Mouse (Mus musculus): Measurements from ENCODE around the gene Ppp1r12a. TPM values are rescaled to one million over a fixed set of nuclear protein-coding genes. Genes with fewer than 3 reads are reported as not detected.
"Not testable (repeated sequence)": the region's sequence is repeated elsewhere in the genome, so short reads cannot be mapped to it uniquely, and the experiment has no call there.

Ppp1r12a gene
- polyA plus RNA-seq, 1 experiment from 2014 or later = 74.0 TPM

DNA sequence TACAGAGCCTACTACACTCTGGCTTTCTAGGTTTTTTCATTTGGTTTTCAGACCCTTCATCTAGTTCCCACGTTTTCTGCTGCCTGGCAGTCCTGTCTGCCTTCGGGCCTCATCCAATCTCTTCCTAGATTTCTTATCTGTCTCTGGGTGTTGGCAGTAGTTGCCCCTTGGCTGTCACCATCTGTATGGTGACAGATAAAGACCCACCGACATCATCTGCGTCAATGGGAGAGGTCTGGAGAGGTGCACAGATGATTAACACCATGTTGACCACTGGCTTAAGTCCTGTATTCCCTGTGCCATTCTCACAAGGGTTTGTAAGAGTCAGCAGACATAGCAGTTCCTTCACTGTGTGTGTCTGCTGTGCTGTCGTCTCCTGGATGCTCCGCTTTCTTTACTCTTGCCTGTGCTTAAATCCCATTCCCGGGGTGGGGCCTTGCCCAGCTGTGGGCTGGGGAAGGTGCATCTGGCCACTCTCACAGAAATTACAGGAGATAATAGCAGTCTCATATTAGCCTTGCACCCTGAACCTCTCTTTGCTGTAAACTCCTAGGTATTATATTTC is 93.9 kb downstream of the Ppp1r12a start:
- no peak for DNase-seq (ENCODE audit: low spot score)
- peaks cover 23% of the 10 kb centered on the region for H3K36me3 ChIP-seq (ENCODE audit: insufficient read depth, low read length)

DNA sequence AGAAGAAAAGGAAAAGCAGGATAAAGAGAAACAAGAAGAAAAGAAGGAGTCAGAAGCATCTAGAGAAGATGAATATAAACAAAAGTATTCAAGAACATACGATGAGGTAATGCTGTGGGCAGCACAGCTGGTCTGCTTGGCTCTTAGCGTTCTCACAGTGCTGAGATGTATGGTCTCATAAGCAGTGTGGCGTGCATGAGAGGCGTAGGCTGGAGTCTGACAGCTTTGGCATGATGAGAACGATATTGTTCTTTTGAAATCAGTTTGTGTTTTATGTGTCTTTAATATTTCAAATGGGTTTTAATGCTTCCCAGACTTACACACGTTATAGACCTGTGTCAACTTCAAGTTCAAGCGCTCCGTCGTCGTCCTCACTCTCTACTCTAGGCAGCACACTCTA is 98.9 kb downstream of the Ppp1r12a start:
- H3K27ac ChIP-seq = no peak overlapping the region
- DNase-seq (ENCODE audit: low spot score) (no peak), ATAC-seq (replicated peaks; ENCODE audit: low FRiP score, low read depth) (no peak)
- no peak overlapping the region for H3K4me2 ChIP-seq (ENCODE audit: low read length)
- H3K36me3 ChIP-seq (ENCODE audit: insufficient read depth, low read length) = peaks cover 29% of the 10 kb centered on the region
- TF ChIP-seq CTCF (IDR thresholded peaks at IDR 0.05; ENCODE audit: low read depth) = no peak
- no peaks in the 10 kb centered on the region for H3K9me3 ChIP-seq (replicated peaks; ENCODE audit: low read length)
- no peak overlapping the region for H3K4me3 ChIP-seq (replicated peaks; ENCODE audit: low read depth, low read length)
- no peak overlapping the region for H3K9ac ChIP-seq (ENCODE audit: low read depth, low read length)
- no peaks in the 10 kb centered on the region for H3K27me3 ChIP-seq (ENCODE audit: insufficient read depth, low read length)
- WGBS = 88% methylated on average over 10 of the region's 10 CpGs
- no peaks in the 10 kb centered on the region for H3K4me1 ChIP-seq (replicated peaks; ENCODE audit: insufficient read depth, low read length)

More for the DNA sequence above, 93.9 kb downstream of the Ppp1r12a start:
- WGBS = 86% methylated on average over 7 of the region's 7 CpGs
- no peak for ATAC-seq (replicated peaks; ENCODE audit: low FRiP score, low read depth)
- H3K27ac ChIP-seq = no peak overlapping the region
- H3K4me2 ChIP-seq (ENCODE audit: low read length) = no peak overlapping the region
- H3K4me3 ChIP-seq (replicated peaks; ENCODE audit: low read depth, low read length) = no peak overlapping the region
- H3K27me3 ChIP-seq (ENCODE audit: insufficient read depth, low read length) = no peaks in the 10 kb centered on the region
- H3K9ac ChIP-seq (ENCODE audit: low read depth, low read length) = no peak overlapping the region
- H3K4me1 ChIP-seq (replicated peaks; ENCODE audit: insufficient read depth, low read length) = no peaks in the 10 kb centered on the region
- no peaks in the 10 kb centered on the region for H3K9me3 ChIP-seq (replicated peaks; ENCODE audit: low read length)
- TF ChIP-seq CTCF (IDR thresholded peaks at IDR 0.05; ENCODE audit: low read depth) = no peak

DNA sequence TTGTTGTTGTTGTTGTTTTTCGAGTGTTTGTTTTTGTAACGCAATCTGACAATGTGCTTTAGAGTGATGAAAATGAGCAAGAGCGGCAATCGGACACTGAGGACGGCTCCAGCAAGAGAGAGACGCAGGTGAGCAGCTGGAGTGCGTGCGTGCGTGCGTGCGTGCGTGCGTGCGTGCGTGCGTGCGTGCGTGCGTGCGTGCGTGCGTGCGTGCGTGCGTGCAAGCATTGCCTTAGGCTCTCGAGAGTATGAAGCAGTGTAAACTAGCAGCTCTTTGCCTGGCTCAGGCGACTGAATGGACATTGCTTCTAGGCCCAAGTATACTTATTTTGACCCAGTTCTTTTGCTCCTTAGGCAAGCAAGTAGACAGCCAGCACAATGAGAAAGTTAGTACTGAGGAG is 102.6 kb downstream of the Ppp1r12a start:
- no peak overlapping the region for H3K4me3 ChIP-seq (replicated peaks; ENCODE audit: low read depth, low read length)
- 85% methylated on average over 27 of the region's 27 CpGs for WGBS
- no peak overlapping the region for H3K27ac ChIP-seq
- ATAC-seq (replicated peaks; ENCODE audit: low FRiP score, low read depth) = no peak
- H3K9ac ChIP-seq (ENCODE audit: low read depth, low read length) = no peak overlapping the region
- no peak for TF ChIP-seq CTCF (IDR thresholded peaks at IDR 0.05; ENCODE audit: low read depth)
- no peak overlapping the region for H3K4me2 ChIP-seq (ENCODE audit: low read length)
- no peaks in the 10 kb centered on the region for H3K27me3 ChIP-seq (ENCODE audit: insufficient read depth, low read length)
- H3K4me1 ChIP-seq (replicated peaks; ENCODE audit: insufficient read depth, low read length) = no peaks in the 10 kb centered on the region
- H3K9me3 ChIP-seq (replicated peaks; ENCODE audit: low read length) = no peaks in the 10 kb centered on the region
- no peak for DNase-seq (ENCODE audit: low spot score)
- peaks cover 33% of the 10 kb centered on the region for H3K36me3 ChIP-seq (ENCODE audit: insufficient read depth, low read length)

DNA sequence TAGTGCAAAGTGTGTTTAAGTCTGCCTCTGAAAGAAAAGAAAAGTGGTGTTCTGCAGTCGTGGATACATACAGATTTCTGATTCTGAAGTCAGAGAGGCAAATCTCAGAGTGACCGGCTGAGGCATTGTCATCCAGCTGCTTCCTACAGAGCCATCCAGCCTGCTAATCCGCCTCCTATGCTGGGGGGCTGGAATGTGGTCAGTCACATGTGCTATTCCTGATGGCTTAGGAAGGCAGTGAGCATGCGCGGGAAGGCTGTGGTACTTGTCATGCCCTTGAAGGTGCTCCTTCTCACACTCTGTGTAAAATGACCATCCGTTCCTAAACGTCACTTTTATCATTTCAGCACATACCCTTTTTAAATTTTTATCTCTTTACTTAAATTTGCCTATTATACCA is 109.2 kb downstream of the Ppp1r12a start:
- no peak overlapping the region for H3K9ac ChIP-seq (ENCODE audit: low read depth, low read length)
- H3K36me3 ChIP-seq (ENCODE audit: insufficient read depth, low read length) = peaks cover 31% of the 10 kb centered on the region
- H3K9me3 ChIP-seq (replicated peaks; ENCODE audit: low read length) = no peaks in the 10 kb centered on the region
- no peak overlapping the region for H3K27ac ChIP-seq
- H3K4me3 ChIP-seq (replicated peaks; ENCODE audit: low read depth, low read length) = no peak overlapping the region
- DNase-seq (ENCODE audit: low spot score) = no peak
- WGBS = 90% methylated on average over 7 of the region's 7 CpGs
- no peaks in the 10 kb centered on the region for H3K27me3 ChIP-seq (ENCODE audit: insufficient read depth, low read length)
- no peaks in the 10 kb centered on the region for H3K4me1 ChIP-seq (replicated peaks; ENCODE audit: insufficient read depth, low read length)
- no peak overlapping the region for H3K4me2 ChIP-seq (ENCODE audit: low read length)
- ATAC-seq (replicated peaks; ENCODE audit: low FRiP score, low read depth) = no peak
- no peak for TF ChIP-seq CTCF (IDR thresholded peaks at IDR 0.05; ENCODE audit: low read depth)

DNA sequence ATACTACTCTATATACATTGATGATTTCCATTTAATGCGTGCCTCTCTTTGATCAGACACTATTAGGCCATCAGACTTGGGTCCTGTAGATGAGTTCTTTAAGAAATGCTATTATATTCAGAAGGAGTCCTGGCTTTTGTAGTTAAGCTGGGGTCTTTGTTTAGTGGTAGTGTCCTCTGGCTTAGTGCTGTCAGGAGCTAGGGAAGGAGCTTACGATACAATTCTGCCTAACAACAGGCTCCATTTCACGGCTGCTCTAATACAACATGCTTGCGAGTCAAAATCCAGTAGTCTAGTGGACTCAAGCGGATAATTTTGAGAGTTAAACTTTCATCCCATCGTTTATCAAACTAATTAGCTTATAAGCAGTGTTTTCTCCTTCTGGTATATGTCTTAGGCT is 114.7 kb downstream of the Ppp1r12a start:
- Histone ChIP-seq H3K9ac (ENCODE audit: low read depth, low read length) (no peak overlapping the region), H3K36me3 (ENCODE audit: insufficient read depth, low read length) (peaks cover 32% of the 10 kb centered on the region), H3K27me3 (ENCODE audit: insufficient read depth, low read length) (no peaks in the 10 kb centered on the region), H3K4me3 (replicated peaks; ENCODE audit: low read depth, low read length) (no peak overlapping the region), H3K27ac (no peak overlapping the region), H3K9me3 (replicated peaks; ENCODE audit: low read length) (no peaks in the 10 kb centered on the region), H3K4me2 (ENCODE audit: low read length) (no peak overlapping the region), H3K4me1 (replicated peaks; ENCODE audit: insufficient read depth, low read length) (no peaks in the 10 kb centered on the region)
- ATAC-seq (replicated peaks; ENCODE audit: low FRiP score, low read depth) (no peak), DNase-seq (ENCODE audit: low spot score) (no peak)
- no peak for TF ChIP-seq CTCF (IDR thresholded peaks at IDR 0.05; ENCODE audit: low read depth)
- WGBS = 84% methylated on average over 6 of the region's 6 CpGs

DNA sequence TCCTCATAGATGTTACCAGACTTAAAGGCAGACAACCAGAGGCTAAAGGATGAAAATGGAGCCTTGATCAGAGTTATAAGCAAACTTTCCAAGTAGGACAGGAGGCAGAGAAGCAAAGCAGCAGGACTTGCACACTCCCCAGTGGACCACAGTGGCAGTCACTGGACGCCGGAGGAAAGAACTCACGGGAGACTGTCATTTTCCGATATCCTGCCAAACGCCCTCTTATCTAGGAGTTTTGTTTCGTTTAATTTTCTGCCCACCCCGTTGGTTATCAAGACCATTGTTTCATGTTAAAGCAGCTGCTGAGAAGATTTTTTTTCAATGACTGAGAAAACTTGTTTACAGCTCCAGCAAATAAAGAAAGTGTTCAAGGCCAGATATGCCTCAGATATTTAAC is 115.2 kb downstream of the Ppp1r12a start:
- H3K27me3 ChIP-seq (ENCODE audit: insufficient read depth, low read length) = no peaks in the 10 kb centered on the region
- no peak overlapping the region for H3K27ac ChIP-seq
- ATAC-seq (replicated peaks; ENCODE audit: low FRiP score, low read depth) (no peak), DNase-seq (ENCODE audit: low spot score) (no peak)
- no peak for TF ChIP-seq CTCF (IDR thresholded peaks at IDR 0.05; ENCODE audit: low read depth)
- no peak overlapping the region for H3K9ac ChIP-seq (ENCODE audit: low read depth, low read length)
- no peaks in the 10 kb centered on the region for H3K9me3 ChIP-seq (replicated peaks; ENCODE audit: low read length)
- WGBS = 76% methylated on average over 7 of the region's 7 CpGs
- H3K4me3 ChIP-seq (replicated peaks; ENCODE audit: low read depth, low read length) = no peak overlapping the region
- H3K36me3 ChIP-seq (ENCODE audit: insufficient read depth, low read length) = peaks cover 29% of the 10 kb centered on the region
- H3K4me2 ChIP-seq (ENCODE audit: low read length) = no peak overlapping the region
- H3K4me1 ChIP-seq (replicated peaks; ENCODE audit: insufficient read depth, low read length) = no peaks in the 10 kb centered on the region

DNA sequence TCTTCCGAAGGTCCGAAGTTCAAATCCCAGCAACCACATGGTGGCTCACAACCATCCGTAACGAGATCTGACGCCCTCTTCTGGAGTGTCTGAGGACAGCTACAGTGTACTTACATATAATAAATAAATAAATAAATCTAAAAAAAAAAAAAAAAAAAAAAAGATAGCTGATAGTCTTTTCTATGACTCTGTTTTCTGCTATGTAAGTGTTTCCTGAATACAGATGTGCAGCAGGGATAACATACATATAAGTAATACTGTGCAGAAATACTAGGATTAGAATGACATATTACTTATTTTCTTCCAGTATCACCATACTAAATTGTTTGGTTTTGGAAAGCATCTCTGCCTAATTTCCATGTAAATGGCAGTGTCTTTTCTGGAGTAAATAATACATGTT is 119.1 kb downstream of the Ppp1r12a start:
- H3K9ac ChIP-seq (ENCODE audit: low read depth, low read length); H3K4me2 ChIP-seq (ENCODE audit: low read length); H3K27me3 ChIP-seq (ENCODE audit: insufficient read depth, low read length); H3K4me1 ChIP-seq (replicated peaks; ENCODE audit: insufficient read depth, low read length); H3K9me3 ChIP-seq (replicated peaks; ENCODE audit: low read length); H3K4me3 ChIP-seq (replicated peaks; ENCODE audit: low read depth, low read length); H3K27ac ChIP-seq; ATAC-seq (replicated peaks; ENCODE audit: low FRiP score, low read depth); DNase-seq (ENCODE audit: low spot score): not testable (repeated sequence)
- H3K36me3 ChIP-seq (ENCODE audit: insufficient read depth, low read length) = peaks cover 17% of the 10 kb centered on the region; the same call in 1 of the 2 replicates
- 93% methylated on average over 3 of the region's 5 CpGs for WGBS
